Mouse (Mus musculus) megakaryocyte, embryonic 14.5 days (primary cell): ENCODE results near the gene Bud31.
A peak's percentile ranks its signal among the peaks of the same experiment; 100 is the strongest.

Experiments
- FLI1 ChIP-seq: IDR thresholded peaks from 2 replicates; pipeline ENCODE4 v1.6.1; 2012; ENCODE audit warnings: low read length, inconsistent platforms, mixed read lengths
- GATA1 ChIP-seq: IDR thresholded peaks from 3 replicates; pipeline ENCODE4 v1.6.1; 2012; ENCODE audit warnings: mixed read lengths, low read length, inconsistent platforms, borderline replicate concordance

GRCm38 (mm10) chr5:145098340-145098821 is 41.8 kb upstream of the Bud31 start:
- TF ChIP-seq FLI1 (no peak), GATA1 (peak; percentile 33; the same call in 1 of the 3 replicates)
